Mouse (Mus musculus): Measurements from ENCODE around the gene Adcy6. TPM values are rescaled to one million over a fixed set of nuclear protein-coding genes. Genes with fewer than 3 reads are reported as not detected.

The Adcy6 gene
- 15.6 and 17.2 TPM in 2 replicates for polyA plus RNA-seq (2016; fragmentation: Nextera tagmentation; extraction: Ambion mirVana)

DNA sequence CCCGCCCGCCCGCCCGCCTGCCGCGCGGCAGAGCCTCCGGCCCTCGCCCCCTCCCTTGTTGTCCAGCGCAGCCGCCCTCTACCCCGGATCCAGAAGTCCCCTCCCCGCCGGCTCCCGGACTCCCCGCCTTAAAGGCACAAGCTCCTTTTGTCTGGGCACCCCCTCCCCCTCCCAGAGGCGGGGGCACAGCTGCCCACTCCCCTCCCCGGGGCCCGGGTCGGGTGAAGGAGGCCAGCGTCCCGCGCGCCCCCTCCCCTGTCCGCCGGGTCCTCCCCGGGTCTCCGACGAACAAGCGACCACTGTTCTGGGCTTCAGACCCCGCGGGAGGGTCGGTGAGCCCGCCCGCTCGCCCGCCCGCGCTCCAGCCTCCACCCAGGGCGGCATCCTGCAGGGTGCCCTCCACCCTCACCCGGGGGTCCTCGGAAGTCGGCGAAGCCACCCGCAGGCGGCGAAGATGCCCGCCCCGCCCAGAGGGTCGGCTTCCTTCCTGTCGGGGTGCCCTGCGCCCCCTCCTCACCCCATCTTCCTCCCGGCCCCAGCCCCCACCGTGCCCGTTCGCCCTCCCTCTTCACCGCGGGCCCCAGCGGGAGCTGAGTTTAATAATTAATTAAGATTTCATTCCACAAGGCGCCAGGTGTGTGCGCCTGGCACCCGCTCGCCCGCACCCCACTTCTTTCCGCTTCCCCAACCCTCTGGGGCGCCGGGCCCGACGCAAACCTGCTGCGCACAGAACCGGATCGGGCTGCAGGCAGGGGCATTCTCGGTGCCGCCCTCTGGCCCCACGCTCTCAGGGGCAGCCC lies at the start of gene Adcy6:
TSS of gene Adcy6 (minus strand) at position 746 of the 800 bp plus-strand sequence.
- ATAC-seq (ENCODE audit: low FRiP score, low read depth), result peak; percentile 80
- peak within 1 kb of the TSS; percentile 80 for H3K4me3 ChIP-seq
- H3K4me2 ChIP-seq (replicated peaks), result peak within 1 kb of the TSS; percentile 83
- H3K9ac ChIP-seq (replicated peaks), result peak within 1 kb of the TSS; percentile 90
- peaks cover 1% of the 10 kb centered on the region for H3K36me3 ChIP-seq
- H3K4me1 ChIP-seq, result peaks cover 28% of the 10 kb centered on the region
- no peaks in the 10 kb centered on the region for H3K9me3 ChIP-seq
- under 1% methylated on average over 48 of the region's 75 CpGs for WGBS
- H3K27ac ChIP-seq (replicated peaks), result peak within 1 kb of the TSS; percentile 79
- no peaks in the 10 kb centered on the region for H3K27me3 ChIP-seq

DNA sequence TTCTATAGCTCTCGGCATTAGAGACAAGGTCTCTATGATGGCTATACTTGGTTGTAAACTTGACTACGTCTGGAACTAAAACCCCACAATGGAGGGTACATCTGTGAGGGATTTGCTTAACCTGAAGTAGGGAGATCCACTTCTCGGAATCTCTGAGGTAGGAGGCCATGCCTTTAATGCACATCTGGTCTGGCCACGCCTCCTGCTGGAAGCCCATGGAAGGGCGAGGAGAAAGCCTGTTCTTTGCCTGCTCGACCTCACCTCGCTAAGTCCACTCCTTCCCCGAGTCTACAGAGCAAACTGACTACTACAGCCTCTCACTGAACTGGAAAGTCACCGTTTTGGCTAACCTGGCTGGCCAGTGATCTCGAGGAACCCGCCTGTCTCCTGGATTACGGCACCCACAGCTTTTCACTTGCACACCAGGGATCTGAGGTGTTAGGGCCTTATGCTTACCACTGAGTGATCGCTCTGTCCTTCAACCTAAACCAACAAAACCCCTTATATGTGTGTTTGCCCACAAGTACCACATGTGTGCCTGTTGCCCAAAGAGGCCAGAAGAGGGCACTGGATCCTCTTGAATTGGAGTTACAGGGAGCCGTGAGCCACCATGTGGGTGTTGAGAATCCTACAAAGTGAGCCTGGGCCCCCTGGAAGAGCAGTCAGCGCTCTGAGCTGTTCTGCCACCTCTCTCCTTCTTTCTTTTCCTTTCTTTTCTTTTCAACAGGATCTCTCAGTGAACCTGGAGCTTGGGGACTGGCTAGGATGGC lies 47.3 kb upstream of the Adcy6 start:
- WGBS, result 84% methylated on average over 15 of the region's 15 CpGs
- Histone ChIP-seq H3K27me3 (no peaks in the 10 kb centered on the region), H3K27ac (replicated peaks) (no peak overlapping the region), H3K4me3 (no peak overlapping the region), H3K9me3 (no peaks in the 10 kb centered on the region), H3K4me2 (replicated peaks) (no peak overlapping the region), H3K4me1 (0 out of 2 replicates have a peak, but pooled peaks cover 5% of the 10 kb centered on the region), H3K9ac (replicated peaks) (no peak overlapping the region), H3K36me3 (peaks cover 73% of the 10 kb centered on the region)
- ATAC-seq (ENCODE audit: low FRiP score, low read depth), result no peak

DNA sequence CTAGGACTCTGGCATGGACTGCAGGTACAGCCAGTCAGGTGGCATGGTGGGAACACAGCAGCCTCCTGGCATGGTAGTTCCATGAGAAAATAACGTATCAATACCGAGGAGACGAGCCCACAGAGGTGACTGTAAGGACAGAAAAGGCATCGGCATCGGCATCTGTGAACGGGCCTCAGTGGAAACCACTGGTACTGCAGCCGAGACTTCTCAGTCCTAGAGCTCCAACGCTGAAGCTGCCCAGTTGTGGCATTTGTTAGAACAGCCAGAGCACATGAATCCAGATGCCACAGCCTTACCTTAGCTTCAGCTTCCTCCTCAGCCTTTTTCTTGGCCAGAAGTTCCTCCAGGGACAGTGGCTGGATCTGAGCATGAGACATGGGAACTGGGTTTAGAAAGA lies 42.3 kb upstream of the Adcy6 start:
- no peak for ATAC-seq (ENCODE audit: low FRiP score, low read depth)
- H3K9me3 ChIP-seq, result no peaks in the 10 kb centered on the region
- H3K4me3 ChIP-seq, result no peak overlapping the region
- peaks cover 99% of the 10 kb centered on the region for H3K36me3 ChIP-seq
- no peaks in the 10 kb centered on the region for H3K4me1 ChIP-seq
- no peak overlapping the region for H3K9ac ChIP-seq (replicated peaks)
- no peak overlapping the region for H3K4me2 ChIP-seq (replicated peaks)
- H3K27me3 ChIP-seq, result no peaks in the 10 kb centered on the region
- 96% methylated on average over 8 of the region's 8 CpGs for WGBS
- no peak overlapping the region for H3K27ac ChIP-seq (replicated peaks)

DNA sequence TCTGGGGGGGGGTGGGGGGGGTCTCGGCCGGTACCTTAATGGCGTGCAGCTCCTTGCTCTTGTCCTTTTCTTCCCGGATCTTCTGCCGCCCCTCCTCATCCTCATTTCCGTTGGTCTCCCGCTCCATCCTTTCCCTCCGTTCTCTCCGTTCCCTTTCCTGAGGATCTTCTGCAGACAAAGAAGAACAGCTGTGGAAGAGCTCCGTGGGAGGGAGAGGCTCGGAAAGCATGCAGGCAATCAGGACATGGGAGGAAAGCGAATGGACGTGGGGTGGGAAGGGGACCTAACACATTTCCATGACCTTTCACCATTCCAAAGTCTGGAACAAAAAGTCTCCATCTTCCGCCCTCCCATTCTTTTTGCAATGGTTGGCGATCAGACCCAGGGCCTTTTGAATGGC lies 41.6 kb upstream of the Adcy6 start:
- no peaks in the 10 kb centered on the region for H3K27me3 ChIP-seq
- H3K4me3 ChIP-seq, result no peak overlapping the region
- H3K36me3 ChIP-seq, result peaks cover 99% of the 10 kb centered on the region
- no peak overlapping the region for H3K4me2 ChIP-seq (replicated peaks)
- no peak overlapping the region for H3K27ac ChIP-seq (replicated peaks)
- no peaks in the 10 kb centered on the region for H3K9me3 ChIP-seq
- no peak overlapping the region for H3K9ac ChIP-seq (replicated peaks)
- H3K4me1 ChIP-seq, result no peaks in the 10 kb centered on the region
- no peak for ATAC-seq (ENCODE audit: low FRiP score, low read depth)
- 96% methylated on average over 15 of the region's 15 CpGs for WGBS

DNA sequence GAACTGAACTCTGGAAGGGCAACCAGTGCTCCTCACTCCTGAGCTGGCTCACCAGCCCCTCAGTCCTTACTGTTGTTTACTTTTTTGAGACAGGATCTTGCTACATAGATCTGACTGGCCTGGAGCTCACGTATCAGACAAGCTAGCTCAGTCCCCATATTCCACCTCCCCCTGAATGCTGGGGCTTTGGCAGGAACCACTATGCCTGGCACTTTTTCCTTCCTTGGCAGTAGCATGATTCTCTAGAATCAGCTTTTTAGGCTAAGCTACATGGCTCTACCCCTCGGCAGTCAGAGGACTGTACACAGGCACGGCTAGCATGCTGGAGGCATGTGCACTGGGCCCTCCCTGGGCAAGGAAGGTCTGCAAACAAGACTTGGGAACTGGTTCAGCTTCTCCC lies 38.2 kb upstream of the Adcy6 start:
- no peak overlapping the region for H3K9ac ChIP-seq (replicated peaks)
- H3K9me3 ChIP-seq, result no peaks in the 10 kb centered on the region
- no peak for ATAC-seq (ENCODE audit: low FRiP score, low read depth)
- no peaks in the 10 kb centered on the region for H3K4me1 ChIP-seq
- no peaks in the 10 kb centered on the region for H3K27me3 ChIP-seq
- H3K4me3 ChIP-seq, result no peak overlapping the region
- no peak overlapping the region for H3K27ac ChIP-seq (replicated peaks)
- WGBS, result 97% methylated on average over 3 of the region's 3 CpGs
- no peak overlapping the region for H3K4me2 ChIP-seq (replicated peaks)
- H3K36me3 ChIP-seq, result peaks cover 99% of the 10 kb centered on the region

DNA sequence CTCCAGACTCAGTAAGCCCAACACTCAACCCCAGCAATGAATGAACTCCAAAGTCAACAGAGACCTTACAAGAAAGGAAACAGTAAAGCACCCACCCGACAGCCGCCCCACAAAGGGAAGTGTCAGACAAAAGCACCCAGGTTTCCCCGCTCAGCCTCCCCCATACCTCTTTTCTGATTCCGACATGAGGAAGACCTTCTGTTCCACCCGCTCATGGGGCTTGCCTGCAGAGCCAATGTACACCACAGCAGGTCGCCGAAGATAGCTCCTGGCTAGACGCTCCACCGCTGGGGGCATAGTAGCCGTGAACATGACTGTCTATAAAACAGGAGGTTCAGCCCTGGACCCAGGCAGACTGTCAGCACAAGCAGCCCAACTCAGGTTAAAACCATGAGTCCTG lies 37.4 kb upstream of the Adcy6 start:
- peaks cover 99% of the 10 kb centered on the region for H3K36me3 ChIP-seq
- no peaks in the 10 kb centered on the region for H3K9me3 ChIP-seq
- H3K4me1 ChIP-seq, result no peaks in the 10 kb centered on the region
- no peak overlapping the region for H3K9ac ChIP-seq (replicated peaks)
- H3K4me3 ChIP-seq, result no peak overlapping the region
- WGBS, result 91% methylated on average over 10 of the region's 10 CpGs
- H3K27me3 ChIP-seq, result no peaks in the 10 kb centered on the region
- H3K27ac ChIP-seq (replicated peaks), result no peak overlapping the region
- ATAC-seq (ENCODE audit: low FRiP score, low read depth), result no peak
- no peak overlapping the region for H3K4me2 ChIP-seq (replicated peaks)

DNA sequence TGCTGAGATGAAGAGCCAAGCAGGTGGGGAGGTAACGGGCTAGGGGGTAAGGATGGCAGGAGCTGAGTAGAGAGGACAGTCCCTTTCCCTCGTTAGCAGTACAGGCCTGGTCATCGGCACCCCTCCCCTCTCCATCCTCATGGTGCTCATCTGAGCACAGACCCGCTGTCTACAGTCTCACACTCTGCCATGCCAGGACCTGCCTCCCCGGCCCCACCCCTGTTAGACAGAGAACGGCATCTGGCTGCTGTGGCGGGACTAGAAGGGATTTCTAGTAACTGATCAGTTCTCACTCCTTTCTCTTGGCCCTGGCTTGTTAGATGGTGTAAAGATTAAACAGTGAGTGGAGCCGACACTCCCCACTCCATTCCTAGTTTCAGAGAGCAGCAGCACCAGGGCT lies 36.9 kb upstream of the Adcy6 start:
- H3K4me3 ChIP-seq, result no peak overlapping the region
- 84% methylated on average over 8 of the region's 8 CpGs for WGBS
- H3K9ac ChIP-seq (replicated peaks), result no peak overlapping the region
- H3K4me1 ChIP-seq, result no peaks in the 10 kb centered on the region
- H3K4me2 ChIP-seq (replicated peaks), result no peak overlapping the region
- H3K9me3 ChIP-seq, result no peaks in the 10 kb centered on the region
- no peaks in the 10 kb centered on the region for H3K27me3 ChIP-seq
- 0 out of 2 replicates have a peak overlapping the region, but pooled peaks have one; percentile 3 for H3K27ac ChIP-seq (replicated peaks)
- H3K36me3 ChIP-seq, result peaks cover 99% of the 10 kb centered on the region
- ATAC-seq (ENCODE audit: low FRiP score, low read depth), result no peak

DNA sequence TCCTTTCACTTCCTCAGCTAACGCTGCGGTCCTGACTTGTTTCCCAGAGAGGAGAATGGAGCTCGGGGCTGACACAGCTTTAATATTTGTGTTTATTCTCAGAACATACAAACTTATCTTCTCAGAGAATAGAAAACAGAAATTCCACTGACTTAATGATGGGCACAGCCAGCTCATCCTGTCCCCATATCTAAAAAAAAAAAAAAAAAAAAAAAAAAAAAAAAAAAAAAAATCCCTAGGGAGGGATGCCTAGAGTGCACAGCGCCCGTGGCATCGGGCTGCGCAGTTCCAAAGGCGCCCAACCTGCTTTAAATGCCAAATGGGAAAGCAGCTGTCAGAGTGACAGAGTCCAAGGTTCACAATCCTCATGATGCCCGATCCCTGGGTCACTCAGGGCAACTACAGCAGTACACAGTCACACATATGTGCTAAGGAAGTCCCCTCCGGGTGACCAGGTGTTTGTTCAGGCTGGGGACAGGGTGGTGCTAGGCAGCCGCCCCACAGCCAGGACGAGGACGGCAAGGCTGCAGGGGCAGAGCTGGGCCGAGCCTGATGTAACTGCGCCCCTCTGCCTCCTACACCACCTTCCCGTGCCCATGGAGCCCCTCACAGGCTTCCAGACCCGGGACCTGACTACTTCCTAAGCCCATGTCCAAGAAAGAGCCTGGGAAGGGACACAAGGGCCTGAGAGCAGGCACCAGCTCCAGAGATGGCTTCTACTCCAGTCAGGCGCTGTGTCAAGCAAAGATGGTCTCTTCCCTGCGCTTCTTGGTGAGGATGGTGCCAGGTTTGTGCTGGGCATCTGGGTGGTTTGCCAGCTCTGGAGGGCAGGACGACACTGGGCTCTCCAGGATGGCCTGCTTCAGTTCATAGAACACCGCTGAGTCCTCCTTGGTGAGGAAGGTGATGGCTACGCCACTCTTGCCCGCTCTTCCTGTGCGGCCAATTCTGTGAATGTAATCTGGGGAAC lies 35.5 kb upstream of the Adcy6 start:
- peaks cover 99% of the 10 kb centered on the region for H3K36me3 ChIP-seq
- H3K4me1 ChIP-seq, result no peaks in the 10 kb centered on the region
- H3K4me3 ChIP-seq, result no peak overlapping the region
- H3K4me2 ChIP-seq (replicated peaks), result no peak overlapping the region
- 0 out of 2 replicates have a peak overlapping the region, but pooled peaks have one; percentile 20 for H3K27ac ChIP-seq (replicated peaks)
- H3K27me3 ChIP-seq, result no peaks in the 10 kb centered on the region
- H3K9me3 ChIP-seq, result no peaks in the 10 kb centered on the region
- WGBS, result 92% methylated on average over 24 of the region's 24 CpGs
- H3K9ac ChIP-seq (replicated peaks), result no peak overlapping the region; the same call in 1 of the 2 replicates
- ATAC-seq (ENCODE audit: low FRiP score, low read depth), result no peak

DNA sequence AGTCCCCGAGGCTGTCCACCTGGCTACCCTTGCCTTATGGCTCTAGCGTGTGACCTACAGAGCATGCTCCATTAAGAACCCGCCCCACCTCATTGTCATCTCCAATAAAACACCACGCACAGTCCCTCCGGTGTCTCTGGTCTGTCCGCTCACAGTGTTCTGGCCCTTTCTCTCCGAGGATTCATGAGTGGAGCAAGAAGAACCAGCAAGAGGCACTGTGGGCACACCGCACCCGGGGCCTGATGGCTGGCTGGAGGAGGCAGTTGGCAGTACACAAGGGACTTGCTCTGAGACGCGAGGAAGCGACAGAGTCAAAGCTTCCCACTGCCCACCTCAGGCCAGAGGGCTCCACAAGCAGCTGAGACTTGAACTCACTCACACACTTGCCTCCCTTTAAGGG lies 34.5 kb upstream of the Adcy6 start:
- ATAC-seq (ENCODE audit: low FRiP score, low read depth), result no peak
- no peak overlapping the region for H3K4me2 ChIP-seq (replicated peaks)
- no peak overlapping the region for H3K9ac ChIP-seq (replicated peaks)
- no peaks in the 10 kb centered on the region for H3K9me3 ChIP-seq
- WGBS, result 93% methylated on average over 12 of the region's 12 CpGs
- H3K27me3 ChIP-seq, result no peaks in the 10 kb centered on the region
- H3K27ac ChIP-seq (replicated peaks), result no peak overlapping the region
- H3K36me3 ChIP-seq, result peaks cover 99% of the 10 kb centered on the region
- no peak overlapping the region for H3K4me3 ChIP-seq
- no peaks in the 10 kb centered on the region for H3K4me1 ChIP-seq

DNA sequence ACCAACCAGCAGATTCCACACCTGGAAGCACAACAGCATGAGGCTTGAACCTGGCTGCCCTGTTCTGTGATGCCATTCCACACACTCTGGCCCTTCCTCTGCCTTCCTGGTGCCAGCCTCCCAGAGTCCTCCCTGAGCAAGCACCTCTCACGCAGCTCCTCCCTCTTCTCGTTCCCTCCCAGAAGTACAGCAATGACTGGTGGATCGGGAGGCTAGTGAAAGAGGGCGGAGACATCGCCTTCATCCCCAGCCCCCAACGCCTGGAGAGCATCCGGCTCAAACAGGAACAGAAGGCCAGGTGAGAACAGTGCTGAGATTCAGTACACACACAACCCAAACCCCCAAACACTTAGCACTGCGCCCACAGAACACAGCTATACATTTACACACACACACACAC lies 30.3 kb upstream of the Adcy6 start:
- Histone ChIP-seq H3K9ac (replicated peaks) (no peak overlapping the region), H3K4me1 (peaks cover 28% of the 10 kb centered on the region), H3K4me3 (no peak overlapping the region), H3K36me3 (peaks cover 58% of the 10 kb centered on the region), H3K9me3 (no peaks in the 10 kb centered on the region), H3K27ac (replicated peaks) (no peak overlapping the region), H3K4me2 (replicated peaks) (no peak overlapping the region), H3K27me3 (peaks cover 8% of the 10 kb centered on the region)
- WGBS, result 27% methylated on average over 7 of the region's 8 CpGs
- ATAC-seq (ENCODE audit: low FRiP score, low read depth), result no peak

DNA sequence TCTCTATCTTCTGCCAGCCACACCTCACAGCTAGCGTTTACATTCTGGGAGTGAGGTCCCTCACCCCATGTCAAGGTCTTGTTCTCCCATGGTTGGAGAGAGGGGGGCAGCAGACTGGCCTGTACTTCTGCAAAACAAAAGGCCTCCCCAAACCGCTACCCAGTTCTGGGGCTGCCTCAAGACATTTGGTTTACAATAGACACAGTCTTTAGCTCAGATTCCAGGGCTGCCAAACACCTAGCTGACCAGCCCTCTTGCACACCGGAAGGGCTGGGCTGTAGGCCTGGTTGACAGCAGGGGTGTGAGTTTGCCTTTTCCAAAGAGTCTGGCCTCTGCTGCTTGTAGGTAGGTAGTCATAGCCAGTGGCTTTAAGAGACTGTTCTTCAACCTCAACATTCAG lies 27.3 kb upstream of the Adcy6 start:
- no peak overlapping the region for H3K9ac ChIP-seq (replicated peaks)
- no peak for ATAC-seq (ENCODE audit: low FRiP score, low read depth)
- peak overlapping the region; percentile 86 for H3K4me2 ChIP-seq (replicated peaks)
- no peak overlapping the region for H3K27ac ChIP-seq (replicated peaks)
- no peaks in the 10 kb centered on the region for H3K9me3 ChIP-seq
- peaks cover 26% of the 10 kb centered on the region for H3K27me3 ChIP-seq
- peaks cover 50% of the 10 kb centered on the region for H3K4me1 ChIP-seq
- peak overlapping the region; percentile 78; the same call in 1 of the 2 replicates for H3K4me3 ChIP-seq
- WGBS, result 46% methylated on average over 3 of the region's 3 CpGs
- H3K36me3 ChIP-seq, result peaks cover 29% of the 10 kb centered on the region
